Mouse (Mus musculus) erythroblast, embryonic 14.5 days (primary cell): ENCODE data around the gene Dennd2c.

Experiments used
- GATA1 ChIP-seq: IDR thresholded peaks from 2 replicates; pipeline ENCODE4 v1.6.1; 2012; ENCODE audit warnings: low read length, inconsistent platforms, mixed read lengths
- TAL1 ChIP-seq: IDR thresholded peaks from 3 replicates; pipeline ENCODE4 v1.6.1; 2012; ENCODE audit warnings: low read length, inconsistent platforms, mixed read lengths

- TF ChIP-seq GATA1: no peak
- TF ChIP-seq TAL1: no peak
These were observed 80.4 kb downstream of the Dennd2c start for GRCm38 (mm10) chr3:103182821-103183220.
